Mouse (Mus musculus) small intestine, adult 2 months (tissue): ENCODE measurements at regions not wholly inside any gene's neighbourhood (a gene's known extent, or its start where the extent isn't known, plus 50 kb on each side); places are given as distances from the start of the nearest gene placed in this dataset.

Experiments
- H3K27ac ChIP-seq: fragments of 200-500 bp; 2 replicates; pipeline ENCODE4 v1.5.1; 2012; ENCODE audit warnings: low read depth, low read length, control low read depth, inconsistent platforms; ENCODE audit not compliant: insufficient read depth
- H3K27me3 ChIP-seq: fragments of 200-500 bp; 2 replicates; pipeline ENCODE4 v1.6.1; 2012; ENCODE audit warnings: mild to moderate bottlenecking, moderate library complexity, low read length, inconsistent platforms; ENCODE audit not compliant: control insufficient read depth, insufficient read depth
- H3K36me3 ChIP-seq: fragments of 200-500 bp; 2 replicates; pipeline ENCODE4 v1.6.1; 2012; ENCODE audit warnings: mild to moderate bottlenecking, low read length, control low read depth, inconsistent platforms; ENCODE audit not compliant: control insufficient read depth, insufficient read depth
- H3K4me1 ChIP-seq: fragments of 200-500 bp; 2 replicates; pipeline ENCODE4 v1.6.1; 2012; ENCODE audit warnings: low read length, inconsistent platforms, mixed read lengths; ENCODE audit not compliant: control insufficient read depth, insufficient read depth, insufficient read length
- H3K4me3 ChIP-seq: fragments of 200-500 bp; 2 replicates; pipeline ENCODE4 v1.5.1; 2012; ENCODE audit warnings: low read depth, mild to moderate bottlenecking, control low read depth, inconsistent platforms, low read length, moderate library complexity
- CTCF ChIP-seq: fragments of 200-500 bp; IDR thresholded peaks from 2 replicates; pipeline ENCODE4 v1.5.1; 2012; ENCODE audit warnings: low read depth, mild to moderate bottlenecking, control low read depth, inconsistent platforms, low read length, moderate library complexity, mixed read lengths; ENCODE audit not compliant: insufficient replicate concordance, insufficient read length; ENCODE audit errors: extremely low read depth
- POLR2A ChIP-seq: fragments of 200-500 bp; IDR thresholded peaks from 2 replicates; pipeline ENCODE4 v1.6.1; 2012; ENCODE audit warnings: low read depth, mild to moderate bottlenecking, control low read depth, inconsistent platforms, low read length, moderate library complexity
- WGBS: fragments of 180-500 bp; shearing (Covaris S2); methylation state at CpG from one replicate; pipeline ENCODE4 v1.1.7; 2018; 5-methylcytosine and 5-hydroxymethylcytosine counted together

GRCm38 (mm10) chr15:16995667-16996066 lies 267.1 kb downstream of the Cdh9 start:
- no peaks in the 10 kb centered on the region for H3K36me3 ChIP-seq
- H3K4me1 ChIP-seq = no peaks in the 10 kb centered on the region
- whole genome bisulfite sequencing = 28% methylated on average over 1 of the region's 1 CpGs
- no peak for TF ChIP-seq CTCF
- TF ChIP-seq POLR2A = no peak
- H3K27ac ChIP-seq = no peak overlapping the region
- H3K27me3 ChIP-seq = no peaks in the 10 kb centered on the region
- H3K4me3 ChIP-seq = no peak overlapping the region

DNA sequence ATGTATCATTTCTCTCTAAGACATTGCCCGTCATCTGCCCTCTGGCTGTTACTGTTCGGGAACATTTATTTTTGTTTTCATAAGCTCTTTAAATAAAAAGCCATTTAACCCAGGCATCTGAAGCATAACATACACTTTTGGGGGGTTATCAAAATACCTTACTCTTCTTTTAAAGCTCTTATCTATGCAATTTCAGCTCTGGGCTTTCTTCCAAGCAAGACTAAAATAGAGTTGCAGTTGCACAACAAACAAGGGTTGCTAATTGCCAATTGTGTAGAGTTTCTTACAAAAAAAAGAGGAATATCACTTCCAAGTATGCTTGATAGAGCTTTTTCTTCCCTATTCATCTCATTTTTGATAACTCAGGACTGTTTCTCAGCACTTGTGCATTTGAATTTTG lies 277.6 kb downstream of the Cdh9 start:
- no peak overlapping the region for H3K4me3 ChIP-seq
- WGBS = 72% methylated on average over 2 of the region's 2 CpGs
- peaks cover 3% of the 10 kb centered on the region; the same call in 1 of the 2 replicates for H3K4me1 ChIP-seq
- no peaks in the 10 kb centered on the region for H3K27me3 ChIP-seq
- TF ChIP-seq CTCF (no peak), POLR2A (no peak)
- H3K36me3 ChIP-seq = no peaks in the 10 kb centered on the region
- no peak overlapping the region for H3K27ac ChIP-seq

DNA sequence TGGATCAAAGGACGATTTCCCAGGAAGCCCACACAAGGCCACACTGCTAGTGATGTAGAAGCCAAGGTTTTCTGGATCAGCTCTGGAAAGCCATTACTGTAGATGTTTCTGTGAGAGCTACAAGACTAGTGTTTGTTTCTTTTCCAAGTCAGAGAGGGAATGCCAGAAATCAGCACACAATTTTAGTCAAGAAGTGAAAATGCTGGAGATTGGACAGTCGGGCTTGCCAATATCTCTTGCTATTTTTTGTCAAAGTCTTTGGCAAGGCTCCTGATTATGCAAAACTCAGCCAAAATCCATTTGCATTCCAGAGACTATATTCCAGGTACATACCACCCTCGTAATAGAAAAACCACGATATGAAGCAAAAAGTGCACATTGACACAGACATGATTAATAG lies 279.3 kb downstream of the Cdh9 start:
- WGBS = 86% methylated on average over 4 of the region's 4 CpGs
- no peak overlapping the region for H3K4me3 ChIP-seq
- TF ChIP-seq POLR2A = no peak
- no peak for TF ChIP-seq CTCF

DNA sequence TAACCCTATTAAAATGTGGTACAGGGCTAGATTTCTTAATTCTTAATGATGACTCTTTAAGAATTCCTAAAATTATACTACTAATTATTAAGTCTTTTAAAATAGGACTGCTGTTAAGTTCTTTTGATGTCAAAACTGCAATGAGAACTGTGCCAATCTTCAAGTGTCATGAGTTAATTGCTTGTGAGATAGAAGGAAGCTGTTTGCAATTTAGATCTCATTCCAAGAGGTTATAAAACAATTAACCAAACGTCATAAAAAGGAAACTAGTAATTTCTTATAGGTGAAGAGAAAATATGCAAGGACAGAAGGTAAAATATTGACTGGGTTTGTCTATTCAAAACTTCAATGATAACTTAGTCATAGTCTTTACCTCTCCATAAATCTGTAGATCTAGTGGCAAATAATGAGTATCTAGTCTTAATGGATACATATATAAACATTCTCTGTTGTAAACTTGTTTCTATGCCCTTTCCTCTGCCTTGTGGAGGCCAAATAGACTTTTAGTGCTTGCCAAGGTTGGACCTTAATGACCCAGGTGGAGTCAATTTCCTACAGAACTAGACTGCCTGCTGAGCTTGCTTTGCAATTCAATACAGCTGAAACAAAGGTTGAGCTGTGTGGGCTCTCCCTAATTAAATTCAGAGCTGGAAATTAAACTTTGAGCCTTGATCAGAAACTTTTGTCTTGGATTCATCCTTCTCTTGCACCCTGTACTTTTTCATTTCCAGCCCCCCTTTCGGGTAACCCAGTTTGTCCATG lies 320.5 kb downstream of the Cdh9 start:
- WGBS = 12% methylated on average over 2 of the region's 2 CpGs
- TF ChIP-seq POLR2A = no peak
- TF ChIP-seq CTCF = no peak
- no peaks in the 10 kb centered on the region for H3K27me3 ChIP-seq

More for the DNA sequence above, 279.3 kb downstream of the Cdh9 start:
- Histone ChIP-seq H3K27me3 (no peaks in the 10 kb centered on the region), H3K36me3 (no peaks in the 10 kb centered on the region), H3K27ac (no peak overlapping the region), H3K4me1 (peaks cover 3% of the 10 kb centered on the region; the same call in 1 of the 2 replicates)

GRCm38 (mm10) chr15:17069772-17070171 lies 341.2 kb downstream of the Cdh9 start:
- no peaks in the 10 kb centered on the region for H3K36me3 ChIP-seq
- no peak overlapping the region for H3K27ac ChIP-seq
- no peaks in the 10 kb centered on the region for H3K4me1 ChIP-seq
- no peaks in the 10 kb centered on the region for H3K27me3 ChIP-seq
- WGBS = 54% methylated on average over 4 of the region's 4 CpGs
- TF ChIP-seq POLR2A (no peak), CTCF (no peak)
- no peak overlapping the region for H3K4me3 ChIP-seq

More for the DNA sequence above, 320.5 kb downstream of the Cdh9 start:
- H3K36me3 ChIP-seq = no peaks in the 10 kb centered on the region
- H3K4me1 ChIP-seq = no peaks in the 10 kb centered on the region
- H3K27ac ChIP-seq = no peak overlapping the region
- no peak overlapping the region for H3K4me3 ChIP-seq

GRCm38 (mm10) chr15:17084030-17084429 lies 355.5 kb downstream of the Cdh9 start:
- Histone ChIP-seq H3K4me3 (no peak overlapping the region), H3K27ac (no peak overlapping the region), H3K27me3 (no peaks in the 10 kb centered on the region), H3K4me1 (no peaks in the 10 kb centered on the region), H3K36me3 (no peaks in the 10 kb centered on the region)
- WGBS = 72% methylated on average over 2 of the region's 2 CpGs
- TF ChIP-seq POLR2A (no peak), CTCF (no peak)

- no peak for TF ChIP-seq CTCF
- TF ChIP-seq POLR2A = no peak
- 25% methylated on average over 5 of the region's 5 CpGs for WGBS
- Histone ChIP-seq H3K4me1 (no peaks in the 10 kb centered on the region; the same call in 1 of the 2 replicates), H3K36me3 (no peaks in the 10 kb centered on the region), H3K27ac (no peak overlapping the region), H3K27me3 (no peaks in the 10 kb centered on the region), H3K4me3 (no peak overlapping the region)
These were observed 360.2 kb downstream of the Cdh9 start for GRCm38 (mm10) chr15:17088644-17089228.
